Mouse (Mus musculus) kidney, embryonic 15.5 days (tissue): ENCODE measurements at regions not wholly inside any gene's neighbourhood (a gene's known extent, or its start where the extent isn't known, plus 50 kb on each side); places are given as distances from the start of the nearest gene placed in this dataset.

Source experiments
- ATAC-seq: fragments of 200-750 bp; cut with Nextera tagmentation; replicated peaks from 2 replicates; pipeline ENCODE4 v1.8.0; 2017; ENCODE audit warnings: moderate TSS enrichment; ENCODE audit not compliant: low FRiP score
- H3K27ac ChIP-seq: fragments of 300-500 bp; sonication (generic); 2 replicates; pipeline ENCODE4 v1.5.1; 2015; ENCODE audit warnings: mild to moderate bottlenecking, inconsistent platforms
- H3K27me3 ChIP-seq: fragments of 300-500 bp; sonication (generic); 2 replicates; pipeline ENCODE4 v1.6.1; 2015; ENCODE audit warnings: inconsistent platforms
- H3K36me3 ChIP-seq: fragments of 300-500 bp; sonication (generic); 2 replicates; pipeline ENCODE4 v1.6.1; 2015; ENCODE audit warnings: inconsistent platforms
- H3K4me1 ChIP-seq: fragments of 300-500 bp; sonication (generic); 2 replicates; pipeline ENCODE4 v1.6.1; 2015; ENCODE audit warnings: inconsistent platforms
- H3K4me2 ChIP-seq: fragments of 300-500 bp; sonication (generic); 2 replicates; pipeline ENCODE4 v1.6.1; 2015; ENCODE audit warnings: moderate library complexity, mild to moderate bottlenecking, inconsistent platforms
- H3K4me3 ChIP-seq: fragments of 300-500 bp; sonication (generic); replicated peaks from 2 replicates; pipeline ENCODE4 v1.5.1; 2015; ENCODE audit warnings: mild to moderate bottlenecking, inconsistent platforms
- H3K9ac ChIP-seq: fragments of 300-500 bp; sonication (generic); 2 replicates; pipeline ENCODE4 v1.6.1; 2015; ENCODE audit warnings: mild to moderate bottlenecking, inconsistent platforms
- H3K9me3 ChIP-seq: fragments of 300-500 bp; sonication (generic); replicated peaks from 2 replicates; pipeline ENCODE4 v1.6.1; 2016; ENCODE audit warnings: inconsistent platforms
- WGBS: fragments of 180-500 bp; shearing (Covaris S2); methylation state at CpG from one replicate; pipeline ENCODE4 v1.1.7; 2015; ENCODE audit warnings: mixed read lengths; 5-methylcytosine and 5-hydroxymethylcytosine counted together

- H3K4me3 ChIP-seq = no peak overlapping the region
- no peak overlapping the region for H3K4me2 ChIP-seq
- H3K9ac ChIP-seq = no peak overlapping the region
- WGBS = 64% methylated on average over 13 of the region's 13 CpGs
- no peak overlapping the region for H3K27ac ChIP-seq
- peak; percentile 56; the same call in 1 of the 2 replicates for ATAC-seq
- H3K9me3 ChIP-seq = no peaks in the 10 kb centered on the region
- H3K27me3 ChIP-seq = no peaks in the 10 kb centered on the region
- H3K36me3 ChIP-seq = no peaks in the 10 kb centered on the region
- H3K4me1 ChIP-seq = no peaks in the 10 kb centered on the region
Measured at GRCm38 (mm10) chrX:145848937-145849783, 344.2 kb upstream of the Amot start.

DNA sequence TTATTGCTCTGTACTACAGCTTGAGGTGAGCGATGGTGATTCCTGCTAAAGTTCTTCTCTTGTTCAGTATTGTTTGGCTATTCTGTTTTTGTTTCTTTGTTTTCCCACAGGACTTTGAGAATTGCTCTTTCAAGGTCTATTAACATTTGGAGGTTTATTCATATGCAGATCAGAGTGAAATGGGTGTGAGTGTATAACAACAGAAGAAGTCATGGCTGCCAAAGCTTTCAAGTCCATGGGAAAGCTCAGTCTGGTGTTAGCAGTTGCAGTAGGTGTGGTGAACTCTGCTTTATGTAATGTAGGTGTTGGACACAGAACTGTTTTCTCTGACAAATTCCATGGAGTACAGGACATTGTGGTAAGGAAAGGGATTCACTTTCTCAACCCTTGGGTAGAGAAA is 328.1 kb upstream of the Amot start:
- WGBS = 91% methylated on average over 1 of the region's 1 CpGs
- Histone ChIP-seq H3K9ac (no peak overlapping the region), H3K27ac (no peak overlapping the region), H3K4me3 (no peak overlapping the region), H3K4me1 (no peaks in the 10 kb centered on the region), H3K9me3 (no peaks in the 10 kb centered on the region), H3K4me2 (no peak overlapping the region), H3K27me3 (no peaks in the 10 kb centered on the region), H3K36me3 (no peaks in the 10 kb centered on the region)
- ATAC-seq = no peak

DNA sequence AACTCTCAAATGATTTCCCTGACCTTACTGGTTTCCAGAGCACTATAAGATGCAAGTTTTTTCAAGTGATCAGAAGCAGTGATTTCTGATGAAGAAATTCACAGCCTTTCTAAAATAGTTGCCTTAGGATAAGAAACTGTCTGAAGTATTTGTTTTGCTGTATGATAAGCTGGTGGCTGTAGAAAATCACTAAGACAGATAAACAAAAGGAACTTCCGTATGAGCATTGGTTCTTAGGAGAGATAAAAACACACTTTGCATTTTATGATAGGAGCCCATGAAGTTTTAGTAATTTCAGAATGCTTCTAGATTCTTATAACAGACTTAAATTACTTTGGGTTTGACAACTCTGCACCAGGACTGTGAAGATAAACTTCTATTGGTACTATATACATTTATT is 308.0 kb upstream of the Amot start:
- no peak for ATAC-seq
- no peaks in the 10 kb centered on the region for H3K36me3 ChIP-seq
- no peak overlapping the region for H3K27ac ChIP-seq
- no peak overlapping the region for H3K9ac ChIP-seq
- H3K4me1 ChIP-seq = no peaks in the 10 kb centered on the region
- no peaks in the 10 kb centered on the region for H3K27me3 ChIP-seq
- no peak overlapping the region for H3K4me2 ChIP-seq
- WGBS = 83% methylated on average over 1 of the region's 1 CpGs
- no peak overlapping the region for H3K4me3 ChIP-seq
- H3K9me3 ChIP-seq = no peaks in the 10 kb centered on the region
